Mouse (Mus musculus) testis, postnatal 14 days (tissue): ENCODE measurements around the gene Olfr1512.
A peak's percentile ranks its signal among the peaks of the same experiment; 100 is the strongest.
"Not testable (repeated sequence)": the region's sequence is repeated elsewhere in the genome, so short reads cannot be mapped to it uniquely, and the experiment has no call there.

ENCODE experiments used
- DNase-seq: peaks from one replicate; pipeline ENCODE4 v3.0.0; 2021; ENCODE audit warnings: low spot score

Olfr1512 gene

GRCm38 (mm10) chr14:52379068-52379467, at the start of gene Olfr1512:
Gene Olfr1512, minus strand, starts transcription at chr14:52379168.
- DNase-seq, result no peak

GRCm38 (mm10) chr14:52427686-52428085, 48.7 kb upstream of the Olfr1512 start:
- no peak for DNase-seq

- DNase-seq, result no peak
Observed at GRCm38 (mm10) chr14:52414273-52414672, 35.3 kb upstream of the Olfr1512 start, which contains the start of gene Olfr1510. Gene Olfr1510, minus strand, starts transcription at chr14:52414373.

- DNase-seq, result not testable (repeated sequence)
Observed at GRCm38 (mm10) chr14:52410142-52410919, 31.4 kb upstream of the Olfr1512 start.

GRCm38 (mm10) chr14:52397279-52397678, 18.3 kb upstream of the Olfr1512 start, which contains the start of gene Olfr1511:
Gene Olfr1511, minus strand, starts transcription at chr14:52397379.
- no peak for DNase-seq

GRCm38 (mm10) chr14:52390084-52390848, 11.3 kb upstream of the Olfr1512 start:
- DNase-seq, result not testable (repeated sequence)

- no peak for DNase-seq
Observed at GRCm38 (mm10) chr14:52368741-52369140, 10.2 kb downstream of the Olfr1512 start.

- no peak for DNase-seq
Observed at GRCm38 (mm10) chr14:52356308-52356707, 22.7 kb downstream of the Olfr1512 start, which contains the start of gene Olfr1513. Gene Olfr1513, minus strand, starts transcription at chr14:52356408.

- DNase-seq, result no peak
Observed at GRCm38 (mm10) chr14:52339512-52339852, 39.5 kb downstream of the Olfr1512 start.

- peak; percentile 53 for DNase-seq
Observed at GRCm38 (mm10) chr14:52338751-52339511, 40.0 kb downstream of the Olfr1512 start.

- no peak for DNase-seq
Observed at GRCm38 (mm10) chr14:52332171-52332570, 46.8 kb downstream of the Olfr1512 start.

GRCm38 (mm10) chr14:52331069-52331750, 47.8 kb downstream of the Olfr1512 start:
- DNase-seq, result no peak

GRCm38 (mm10) chr14:52327910-52328812, 50.8 kb downstream of the Olfr1512 start, which contains the start of gene Sall2:
Gene Sall2, minus strand, starts transcription at chr14:52328762.
- DNase-seq, result no peak

GRCm38 (mm10) chr14:52327375-52327901, 51.5 kb downstream of the Olfr1512 start:
- DNase-seq, result no peak

GRCm38 (mm10) chr14:52325890-52326289, 53.1 kb downstream of the Olfr1512 start:
- DNase-seq, result no peak
